Mouse (Mus musculus) bone marrow, adult 2 months (tissue): ENCODE results near the gene Hoxa11. TPM values are rescaled to one million over a fixed set of nuclear protein-coding genes. Genes with fewer than 3 reads are reported as not detected.

Experiments used
- H3K27ac ChIP-seq: fragments of 200-500 bp; 2 replicates; pipeline ENCODE4 v1.5.1; 2012; ENCODE audit warnings: low read depth, mild to moderate bottlenecking, control low read depth, inconsistent platforms, low read length; ENCODE audit not compliant: control insufficient read depth, poor library complexity, insufficient read depth
- H3K4me1 ChIP-seq: fragments of 200-500 bp; 2 replicates; pipeline ENCODE4 v1.6.1; 2011; ENCODE audit warnings: low read length; ENCODE audit not compliant: control insufficient read depth, insufficient read depth
- H3K4me3 ChIP-seq: fragments of 200-500 bp; replicated peaks from 2 replicates; pipeline ENCODE3; 2011; ENCODE audit warnings: mild to moderate bottlenecking, low read depth, low read length, control low read depth; ENCODE audit not compliant: control insufficient read depth
- CTCF ChIP-seq: fragments of 200-500 bp; IDR thresholded peaks from 2 replicates; pipeline ENCODE4 v1.5.1; 2011; ENCODE audit warnings: low read length, control low read depth; ENCODE audit not compliant: control insufficient read depth, insufficient read depth
- POLR2A ChIP-seq: fragments of 200-500 bp; IDR thresholded peaks from 2 replicates; pipeline ENCODE4 v1.6.1; 2011; ENCODE audit warnings: low read depth, mild to moderate bottlenecking, control low read depth, low read length, borderline replicate concordance; ENCODE audit not compliant: control insufficient read depth
- WGBS: fragments of 180-500 bp; shearing (Covaris S2); methylation state at CpG from one replicate; pipeline ENCODE4 v1.1.7; 2018; 5-methylcytosine and 5-hydroxymethylcytosine counted together
- polyA plus RNA-seq: library from polyadenylated mRNA; stranded (reverse); fragments of >200 nt; gene quantifications from 2 replicates; pipeline ENCODE4 v1.2.4, GENCODE M21; 2011; ENCODE audit warnings: low replicate concordance; ENCODE audit not compliant: missing spikeins, insufficient read depth, insufficient read length

The Hoxa11 gene
- polyA plus RNA-seq, 1 experiment = not detected

- Histone ChIP-seq H3K4me1 (no peaks in the 10 kb centered on the region), H3K4me3 (no peak overlapping the region), H3K27ac (no peak overlapping the region)
- TF ChIP-seq POLR2A = no peak
- no peak for TF ChIP-seq CTCF
- 91% methylated on average over 10 of the region's 10 CpGs for WGBS
These were observed 42.6 kb downstream of the Hoxa11 start for GRCm38 (mm10) chr6:52203121-52203370.

GRCm38 (mm10) chr6:52202362-52203120 is 43.1 kb downstream of the Hoxa11 start:
- TF ChIP-seq CTCF (no peak), POLR2A (no peak)
- Histone ChIP-seq H3K27ac (no peak overlapping the region), H3K4me3 (no peak overlapping the region), H3K4me1 (no peaks in the 10 kb centered on the region)
- 89% methylated on average over 22 of the region's 22 CpGs for WGBS

GRCm38 (mm10) chr6:52201269-52201668 is 44.3 kb downstream of the Hoxa11 start:
- H3K27ac ChIP-seq = no peak overlapping the region
- 94% methylated on average over 1 of the region's 1 CpGs for WGBS
- TF ChIP-seq CTCF (no peak), POLR2A (no peak)
- no peak overlapping the region for H3K4me3 ChIP-seq
- no peaks in the 10 kb centered on the region for H3K4me1 ChIP-seq

- WGBS = 88% methylated on average over 10 of the region's 10 CpGs
- Histone ChIP-seq H3K4me1 (no peaks in the 10 kb centered on the region), H3K4me3 (no peak overlapping the region), H3K27ac (no peak overlapping the region)
- TF ChIP-seq CTCF (no peak), POLR2A (no peak)
These were observed 44.8 kb downstream of the Hoxa11 start for GRCm38 (mm10) chr6:52200751-52201250.

GRCm38 (mm10) chr6:52200073-52200750 is 45.4 kb downstream of the Hoxa11 start:
- Histone ChIP-seq H3K4me3 (no peak overlapping the region), H3K4me1 (no peaks in the 10 kb centered on the region), H3K27ac (no peak overlapping the region)
- WGBS = 91% methylated on average over 30 of the region's 30 CpGs
- TF ChIP-seq POLR2A = no peak
- no peak for TF ChIP-seq CTCF

- no peak for TF ChIP-seq CTCF
- no peak for TF ChIP-seq POLR2A
- WGBS = 86% methylated on average over 10 of the region's 10 CpGs
- no peak overlapping the region for H3K4me3 ChIP-seq
These were observed 48.3 kb downstream of the Hoxa11 start for GRCm38 (mm10) chr6:52197271-52197670.

GRCm38 (mm10) chr6:52196811-52197210 is 48.8 kb downstream of the Hoxa11 start:
- WGBS = 88% methylated on average over 9 of the region's 9 CpGs
- Histone ChIP-seq H3K4me3 (no peak overlapping the region), H3K27ac (no peak overlapping the region), H3K4me1 (no peaks in the 10 kb centered on the region)
- TF ChIP-seq CTCF (no peak), POLR2A (no peak)

More at GRCm38 (mm10) chr6:52197271-52197670, 48.3 kb downstream of the Hoxa11 start:
- H3K27ac ChIP-seq = no peak overlapping the region
- H3K4me1 ChIP-seq = no peaks in the 10 kb centered on the region

GRCm38 (mm10) chr6:52194690-52195089 is 50.9 kb downstream of the Hoxa11 start:
- 90% methylated on average over 10 of the region's 10 CpGs for WGBS

More at GRCm38 (mm10) chr6:52194690-52195089, 50.9 kb downstream of the Hoxa11 start:
- Histone ChIP-seq H3K27ac (no peak overlapping the region), H3K4me1 (no peaks in the 10 kb centered on the region), H3K4me3 (no peak overlapping the region)
- TF ChIP-seq POLR2A (no peak), CTCF (no peak)

Other genes with a start within 250 kb of the Hoxa11 start
- gene Skap2, start 233.3 kb downstream of the Hoxa11 start, polyA plus RNA-seq = 65.0 and 102 TPM in 2 replicates
- 0.97 TPM in 1 of 2 replicates, not detected in the other for gene Hoxa1, start 87.5 kb downstream of the Hoxa11 start, polyA plus RNA-seq
- gene Hoxa2, start 81.0 kb downstream of the Hoxa11 start, polyA plus RNA-seq = 1.4 TPM in 1 of 2 replicates, not detected in the other
- not detected in 2 replicates for gene 5730596B20Rik, start 68.3 kb downstream of the Hoxa11 start, polyA plus RNA-seq
- 1.8 TPM in 1 of 2 replicates, not detected in the other for gene Hoxa4, start 54.1 kb downstream of the Hoxa11 start, polyA plus RNA-seq
- gene Hoxa5, start 41.2 kb downstream of the Hoxa11 start, polyA plus RNA-seq = 1.5 and 2.4 TPM in 2 replicates
- not detected in 2 replicates for gene Hoxa6, start 37.1 kb downstream of the Hoxa11 start, polyA plus RNA-seq
- 1.2 and 2.4 TPM in 2 replicates for gene Hoxa3, start 32.5 kb downstream of the Hoxa11 start, polyA plus RNA-seq
- gene Gm28308, start 32.5 kb downstream of the Hoxa11 start, polyA plus RNA-seq = not detected in 2 replicates
- 1.4 and 2.8 TPM in 2 replicates for gene Hoxa7, start 24.0 kb downstream of the Hoxa11 start, polyA plus RNA-seq
- 2.2 and 3.8 TPM in 2 replicates for gene Hoxa9, start 14.7 kb downstream of the Hoxa11 start, polyA plus RNA-seq
- gene Hoxa10, start 5.0 kb downstream of the Hoxa11 start, polyA plus RNA-seq = 0.93 and 1.6 TPM in 2 replicates
- not detected in 2 replicates for gene Hoxa13, start 15.1 kb upstream of the Hoxa11 start, polyA plus RNA-seq
- not detected in 2 replicates for gene Evx1, start 67.7 kb upstream of the Hoxa11 start, polyA plus RNA-seq